Mouse (Mus musculus): ENCODE results near the gene Edrf1. TPM values are rescaled to one million over a fixed set of nuclear protein-coding genes. Genes with fewer than 3 reads are reported as not detected.
A peak's percentile ranks its signal among the peaks of the same experiment; 100 is the strongest.

Gene Edrf1
- total and polyA plus RNA-seq, 3 experiments: 10.0 to 20.6 (median 19.3) TPM

DNA sequence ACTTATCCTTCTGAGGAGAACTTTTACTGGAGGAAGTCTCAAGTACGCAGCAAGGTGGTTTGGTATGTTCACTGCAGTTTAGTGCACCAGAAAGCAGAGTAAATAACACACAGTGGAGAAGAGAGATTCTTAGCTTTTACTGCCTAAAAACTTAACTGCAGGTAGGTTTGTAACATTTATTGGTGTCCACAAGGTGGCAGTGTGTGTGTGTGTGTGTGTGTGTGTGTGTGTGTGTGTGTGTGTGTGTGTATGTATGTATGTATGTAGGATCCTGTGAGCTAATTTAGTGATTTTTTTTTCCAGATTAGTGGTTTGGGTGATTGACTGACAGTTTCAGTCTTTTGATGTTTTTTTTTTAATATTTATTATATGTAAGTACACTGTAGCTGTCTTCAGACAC, 31.7 kb downstream of the Edrf1 start:
- Histone ChIP-seq H3K4me1 (ENCODE audit: control insufficient read depth in 1 of 2, insufficient read depth in 2 of 2) (no peaks in the 10 kb centered on the region), H3K36me3 (replicated peaks in 1 of 2; ENCODE audit: control insufficient read depth in 1 of 2, insufficient read depth in 1 of 2, low read length in 1 of 2) (peaks cover 67 to 89% of the 10 kb centered on the region in 2 experiments), H3K9me3 (replicated peaks; ENCODE audit: low read length) (no peaks in the 10 kb centered on the region), H3K27me3 (replicated peaks) (no peaks in the 10 kb centered on the region), H3K27ac (ENCODE audit: insufficient read depth, low read depth) (no peak overlapping the region), H3K79me2 (replicated peaks; ENCODE audit: control insufficient read depth, extremely low read depth, insufficient read depth, poor library complexity, severe bottlenecking) (no peaks in the 10 kb centered on the region), H3K4me3 (replicated peaks in 1 of 3; ENCODE audit: low read depth in 2 of 3, low read length in 2 of 3, poor library complexity in 1 of 3) (no peak overlapping the region), H3K4me2 (ENCODE audit: insufficient read depth, low read depth, poor library complexity, severe bottlenecking) (no peak overlapping the region), H3K9ac (ENCODE audit: insufficient read depth, low read depth) (no peak overlapping the region)
- TF ChIP-seq CTCF (conservative IDR thresholded peaks at IDR 0.05 in 1 of 2, IDR thresholded peaks at IDR 0.05 in 1 of 2; ENCODE audit: low read depth in 2 of 2, low read length in 2 of 2): peak in 1 of 2 experiments; percentile 59; a peak in 2 of 4 replicates
- TF ChIP-seq RAD21 (IDR thresholded peaks at IDR 0.05; ENCODE audit: low read depth, low read length): peak; percentile 5
- peak; percentile 33 for TF ChIP-seq SMC3 (IDR thresholded peaks at IDR 0.05; ENCODE audit: low read depth, low read length)
- TF ChIP-seq MAZ (IDR thresholded peaks at IDR 0.05; ENCODE audit: low read depth, low read length): no peak
- DNase-seq (ENCODE audit: extremely low read depth): peak; percentile 24
- dilution Hi-C loops (cut with MboI; ENCODE audit: extremely low pct_ligation_motif_present, extremely low pct_unique_long_range_greater_than_20kb, low sequenced_read_pairs) (no loop called here), in situ Hi-C loops (cut with MboI; ENCODE audit: low pct_ligation_motif_present, low pct_unique_long_range_greater_than_20kb, low sequenced_read_pairs) (no loop called here)

DNA sequence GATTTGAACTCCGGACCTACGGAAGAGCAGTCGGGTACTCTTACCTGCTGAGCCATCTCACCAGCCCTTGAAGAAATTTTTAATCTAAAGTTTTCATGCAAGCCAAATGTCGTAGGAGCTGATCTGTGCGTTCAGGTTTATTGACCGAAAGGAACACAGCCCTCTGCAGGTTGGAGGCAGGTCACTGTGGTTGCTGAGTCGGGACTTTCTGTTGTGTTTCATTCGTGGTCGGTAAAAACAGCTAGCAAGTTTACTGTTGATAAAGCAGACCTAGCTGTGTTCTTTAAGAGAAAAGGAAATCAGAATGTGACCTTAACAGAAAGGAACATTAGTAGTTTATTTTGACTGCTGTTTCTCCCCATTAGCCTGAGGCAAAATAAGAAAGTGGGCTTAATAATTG, 32.6 kb downstream of the Edrf1 start:
- H3K4me1 ChIP-seq (ENCODE audit: control insufficient read depth in 1 of 2, insufficient read depth in 2 of 2): no peaks in the 10 kb centered on the region
- no peaks in the 10 kb centered on the region for H3K79me2 ChIP-seq (replicated peaks; ENCODE audit: control insufficient read depth, extremely low read depth, insufficient read depth, poor library complexity, severe bottlenecking)
- no peaks in the 10 kb centered on the region for H3K9me3 ChIP-seq (replicated peaks; ENCODE audit: low read length)
- peaks cover 60 to 87% of the 10 kb centered on the region in 2 experiments for H3K36me3 ChIP-seq (replicated peaks in 1 of 2; ENCODE audit: control insufficient read depth in 1 of 2, insufficient read depth in 1 of 2, low read length in 1 of 2)
- dilution Hi-C loops (cut with MboI; ENCODE audit: extremely low pct_ligation_motif_present, extremely low pct_unique_long_range_greater_than_20kb, low sequenced_read_pairs): no loop called here
- no peak overlapping the region for H3K27ac ChIP-seq (ENCODE audit: insufficient read depth, low read depth)
- H3K4me2 ChIP-seq (ENCODE audit: insufficient read depth, low read depth, poor library complexity, severe bottlenecking): no peak overlapping the region
- H3K27me3 ChIP-seq (replicated peaks): no peaks in the 10 kb centered on the region
- TF ChIP-seq POLR2A (IDR thresholded peaks at IDR 0.05; ENCODE audit: low read depth, low read length) (no peak), MAFK (IDR thresholded peaks at IDR 0.05; ENCODE audit: insufficient replicate concordance, low read length) (0 out of 2 replicates have a peak, but pooled peaks have one; percentile 47)
- H3K9ac ChIP-seq (ENCODE audit: insufficient read depth, low read depth): no peak overlapping the region
- DNase-seq (ENCODE audit: extremely low read depth): no peak
- H3K4me3 ChIP-seq (replicated peaks in 1 of 3; ENCODE audit: low read depth in 2 of 3, low read length in 2 of 3, poor library complexity in 1 of 3): no peak overlapping the region
- in situ Hi-C loops (cut with MboI; ENCODE audit: low pct_ligation_motif_present, low pct_unique_long_range_greater_than_20kb, low sequenced_read_pairs): loop anchor here (5.0 kb wide), 1 partner anchor 112 kb away; the partner anchor contains the start of gene Dhx32

DNA sequence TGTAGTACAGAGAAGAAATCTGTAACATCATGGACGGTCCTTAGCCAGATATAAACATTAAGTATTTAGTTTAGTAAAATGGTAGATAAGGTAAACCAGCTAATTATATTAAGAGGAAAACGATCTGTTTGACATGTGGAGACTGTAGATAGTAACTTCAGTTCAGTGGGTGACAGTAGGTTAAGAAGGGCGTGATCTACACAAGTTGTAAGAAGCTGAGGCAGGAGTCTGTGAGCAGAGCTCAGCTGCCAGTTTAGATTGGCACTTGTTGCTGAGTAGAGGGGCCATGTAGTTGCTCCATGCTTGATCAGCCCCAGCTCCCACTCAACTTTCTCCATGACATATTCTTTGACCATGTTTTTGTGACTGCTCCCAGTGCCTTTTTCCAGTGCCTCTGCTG, 33.5 kb downstream of the Edrf1 start:
- dilution Hi-C loops (cut with MboI; ENCODE audit: extremely low pct_ligation_motif_present, extremely low pct_unique_long_range_greater_than_20kb, low sequenced_read_pairs): no loop called here
- DNase-seq (ENCODE audit: extremely low read depth): no peak
- Histone ChIP-seq H3K79me2 (replicated peaks; ENCODE audit: control insufficient read depth, extremely low read depth, insufficient read depth, poor library complexity, severe bottlenecking) (no peaks in the 10 kb centered on the region), H3K36me3 (replicated peaks in 1 of 2; ENCODE audit: control insufficient read depth in 1 of 2, insufficient read depth in 1 of 2, low read length in 1 of 2) (peaks cover 53 to 84% of the 10 kb centered on the region in 2 experiments), H3K9me3 (replicated peaks; ENCODE audit: low read length) (no peaks in the 10 kb centered on the region), H3K9ac (ENCODE audit: insufficient read depth, low read depth) (no peak overlapping the region), H3K27ac (ENCODE audit: insufficient read depth, low read depth) (no peak overlapping the region), H3K4me3 (replicated peaks in 1 of 3; ENCODE audit: low read depth in 2 of 3, low read length in 2 of 3, poor library complexity in 1 of 3) (no peak overlapping the region), H3K4me1 (ENCODE audit: control insufficient read depth in 1 of 2, insufficient read depth in 2 of 2) (no peaks in the 10 kb centered on the region), H3K27me3 (replicated peaks) (no peaks in the 10 kb centered on the region), H3K4me2 (ENCODE audit: insufficient read depth, low read depth, poor library complexity, severe bottlenecking) (no peak overlapping the region)
- in situ Hi-C loops (cut with MboI; ENCODE audit: low pct_ligation_motif_present, low pct_unique_long_range_greater_than_20kb, low sequenced_read_pairs): loop anchor here (5.0 kb wide), 1 partner anchor 111 kb away; the partner anchor contains the start of gene Dhx32
- no peak for TF ChIP-seq MAFK (IDR thresholded peaks at IDR 0.05; ENCODE audit: insufficient replicate concordance, low read length)
- TF ChIP-seq USF2 (conservative IDR thresholded peaks at IDR 0.05; ENCODE audit: low read depth, low read length): no peak
- TF ChIP-seq ELF1 (IDR thresholded peaks at IDR 0.05; ENCODE audit: low read depth, low read length): no peak
- TF ChIP-seq NRF1 (IDR thresholded peaks at IDR 0.05; ENCODE audit: low read depth, low read length): no peak
- no peak for TF ChIP-seq KAT2A (IDR thresholded peaks at IDR 0.05; ENCODE audit: insufficient replicate concordance, low read length)
- no peak for TF ChIP-seq USF1 (IDR thresholded peaks at IDR 0.05; ENCODE audit: low read depth, low read length)
- no peak for TF ChIP-seq ZKSCAN1 (IDR thresholded peaks at IDR 0.05; ENCODE audit: borderline replicate concordance, low read depth, low read length)
- no peak for TF ChIP-seq SMC3 (IDR thresholded peaks at IDR 0.05; ENCODE audit: low read depth, low read length)
- TF ChIP-seq PAX5 (IDR thresholded peaks at IDR 0.05; ENCODE audit: low read length): no peak
